Mouse (Mus musculus) liver, embryonic 14 days (tissue): ENCODE measurements around the gene Cyp2g1. TPM values are rescaled to one million over a fixed set of nuclear protein-coding genes. Genes with fewer than 3 reads are reported as not detected.

Experiments
- polyA plus RNA-seq: library from polyadenylated mRNA; depleted of rRNA; stranded (reverse); fragments of >200 nt; gene quantifications from 2 replicates; pipeline ENCODE4 v1.2.3, GENCODE M21; 2012; rRNA removed

Cyp2g1 gene
- polyA plus RNA-seq, result not detected in 2 replicates

GRCm38 (mm10) chr7:26808592-26808991 lies at the start of gene Cyp2g1:
TSS of gene Cyp2g1 (plus strand) at chr7:26808892.

DNA sequence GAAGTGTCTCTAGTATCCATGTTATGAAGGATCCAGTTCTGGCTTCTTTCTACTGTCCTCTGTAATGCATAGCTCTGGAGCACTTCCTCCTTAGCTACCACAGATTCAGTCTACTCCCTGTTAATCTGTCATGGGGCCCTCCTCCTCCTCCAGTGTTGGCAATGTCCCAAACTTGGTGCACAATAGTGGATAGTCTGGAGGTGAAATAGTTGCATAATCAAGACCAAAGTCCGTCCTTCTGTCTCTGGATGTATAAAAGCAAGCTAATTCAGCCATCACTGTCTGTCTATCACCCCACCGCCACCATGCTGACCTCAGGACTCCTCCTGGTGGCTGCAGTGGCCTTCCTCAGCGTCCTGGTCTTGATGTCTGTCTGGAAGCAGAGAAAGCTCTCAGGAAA lies 26.4 kb downstream of the Cyp2g1 start, which contains the start of gene Cyp2a5:
Gene Cyp2a5 (plus strand): TSS at position 247 of the 400 bp plus-strand sequence.

Other genes with a start within 250 kb of the Cyp2g1 start
- gene Vmn1r185, start 190.4 kb upstream of the Cyp2g1 start, polyA plus RNA-seq, result not detected in 2 replicates
- not detected in 2 replicates for gene Cyp2b23, start 122.5 kb upstream of the Cyp2g1 start, polyA plus RNA-seq
- gene Cyp2b19, start 51.8 kb upstream of the Cyp2g1 start, polyA plus RNA-seq, result not detected in 2 replicates
- 0.18 and 0.24 TPM in 2 replicates for gene Cyp2a5, start 26.4 kb downstream of the Cyp2g1 start, polyA plus RNA-seq
- gene Cyp2a22, start 130.5 kb downstream of the Cyp2g1 start, polyA plus RNA-seq, result 0.40 and 0.50 TPM in 2 replicates
- gene Cyp2a12, start 220.2 kb downstream of the Cyp2g1 start, polyA plus RNA-seq, result 1.6 and 2.0 TPM in 2 replicates